Mouse (Mus musculus) small intestine, adult 2 months (tissue): ENCODE measurements around the gene Tctn1.

Source experiments
- CTCF ChIP-seq: fragments of 200-500 bp; IDR thresholded peaks from 2 replicates; pipeline ENCODE4 v1.5.1; 2012; ENCODE audit warnings: low read depth, mild to moderate bottlenecking, control low read depth, inconsistent platforms, low read length, moderate library complexity, mixed read lengths; ENCODE audit not compliant: insufficient replicate concordance, insufficient read length; ENCODE audit errors: extremely low read depth
- POLR2A ChIP-seq: fragments of 200-500 bp; IDR thresholded peaks from 2 replicates; pipeline ENCODE4 v1.6.1; 2012; ENCODE audit warnings: low read depth, mild to moderate bottlenecking, control low read depth, inconsistent platforms, low read length, moderate library complexity

GRCm38 (mm10) chr5:122306536-122306935, 42.3 kb upstream of the Tctn1 start:
- TF ChIP-seq POLR2A: no peak
- TF ChIP-seq CTCF: no peak
